Mouse (Mus musculus) small intestine, adult 2 months (tissue): ENCODE measurements at regions not wholly inside any gene's neighbourhood (a gene's known extent, or its start where the extent isn't known, plus 50 kb on each side); places are given as distances from the start of the nearest gene placed in this dataset.

Experiments
- CTCF ChIP-seq: fragments of 200-500 bp; IDR thresholded peaks from 2 replicates; pipeline ENCODE4 v1.5.1; 2012; ENCODE audit warnings: low read depth, mild to moderate bottlenecking, control low read depth, inconsistent platforms, low read length, moderate library complexity, mixed read lengths; ENCODE audit not compliant: insufficient replicate concordance, insufficient read length; ENCODE audit errors: extremely low read depth
- POLR2A ChIP-seq: fragments of 200-500 bp; IDR thresholded peaks from 2 replicates; pipeline ENCODE4 v1.6.1; 2012; ENCODE audit warnings: low read depth, mild to moderate bottlenecking, control low read depth, inconsistent platforms, low read length, moderate library complexity

DNA sequence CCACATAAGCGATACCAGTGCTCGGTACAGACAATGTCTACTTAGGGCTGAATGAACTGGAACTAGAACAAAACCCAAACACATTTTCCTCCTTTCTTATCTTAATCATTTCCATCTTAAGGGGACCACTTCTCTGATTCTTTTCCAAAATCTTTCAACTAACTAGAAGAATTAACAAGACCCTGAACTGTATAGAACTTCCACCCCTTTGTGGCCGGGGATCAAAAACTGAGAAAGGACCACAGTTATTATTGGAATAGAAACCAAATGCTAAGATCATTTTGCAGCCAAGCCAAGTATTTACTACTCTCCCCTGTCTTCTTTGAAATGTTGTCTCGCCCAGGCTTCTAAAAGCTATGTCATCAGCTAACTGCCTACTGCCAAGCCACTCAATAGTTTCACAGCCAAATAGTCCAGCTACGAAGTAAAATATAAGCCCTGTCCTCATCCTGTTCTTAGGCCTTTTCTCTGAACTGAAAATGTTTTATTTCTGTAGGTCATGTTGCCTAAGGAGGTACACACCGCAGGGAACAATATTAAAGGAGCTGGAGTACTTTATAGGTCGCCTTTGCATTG, 177.3 kb upstream of the Zpld1 start:
- TF ChIP-seq CTCF (no peak), POLR2A (no peak)
